Mouse (Mus musculus) megakaryocyte progenitor cell, adult 5-6 weeks (primary cell): ENCODE measurements around the gene Btbd17. TPM values are rescaled to one million over a fixed set of nuclear protein-coding genes. Genes with fewer than 3 reads are reported as not detected.
A peak's percentile ranks its signal among the peaks of the same experiment; 100 is the strongest.

Source experiments
- ATAC-seq: replicated peaks from 2 replicates; pipeline ENCODE4 v1.8.0; 2016; ENCODE audit warnings: mild to moderate bottlenecking, moderate TSS enrichment, inconsistent platforms; ENCODE audit not compliant: poor library complexity
- total RNA-seq, 2 experiments: library from RNA; stranded (forward) in 1 of 2; stranded (reverse) in 1 of 2; fragments of 157-497, 149-512 nt in 1 of 2; fragments of 200-1000 nt in 1 of 2; gene quantifications; 2 replicates each; pipeline versions ENCODE4 v1.2.3 to v1.2.4; 2015 to 2017

Gene Btbd17
- total RNA-seq, 2 experiments from 2014 or later: not detected

DNA sequence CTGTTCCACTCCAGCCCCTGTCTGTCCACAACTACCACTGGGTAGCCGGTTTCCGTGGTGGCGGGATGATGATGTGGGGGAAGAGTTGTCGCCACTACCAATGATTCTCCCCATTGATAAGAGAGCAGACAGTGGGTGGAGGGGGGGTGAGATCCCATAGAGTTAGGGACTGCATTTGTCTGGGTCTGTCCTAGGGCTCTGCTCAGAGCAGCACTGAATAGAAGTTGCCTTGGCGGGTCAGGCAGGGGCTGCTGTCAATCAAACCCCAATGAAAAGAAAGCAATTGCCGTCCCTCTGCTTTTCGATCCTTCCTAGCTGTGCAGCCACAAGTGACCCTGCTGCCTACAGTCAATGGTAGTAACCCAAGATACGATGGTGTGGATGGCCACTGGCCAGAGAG is 8.2 kb upstream of the Btbd17 start:
- no peak for ATAC-seq

DNA sequence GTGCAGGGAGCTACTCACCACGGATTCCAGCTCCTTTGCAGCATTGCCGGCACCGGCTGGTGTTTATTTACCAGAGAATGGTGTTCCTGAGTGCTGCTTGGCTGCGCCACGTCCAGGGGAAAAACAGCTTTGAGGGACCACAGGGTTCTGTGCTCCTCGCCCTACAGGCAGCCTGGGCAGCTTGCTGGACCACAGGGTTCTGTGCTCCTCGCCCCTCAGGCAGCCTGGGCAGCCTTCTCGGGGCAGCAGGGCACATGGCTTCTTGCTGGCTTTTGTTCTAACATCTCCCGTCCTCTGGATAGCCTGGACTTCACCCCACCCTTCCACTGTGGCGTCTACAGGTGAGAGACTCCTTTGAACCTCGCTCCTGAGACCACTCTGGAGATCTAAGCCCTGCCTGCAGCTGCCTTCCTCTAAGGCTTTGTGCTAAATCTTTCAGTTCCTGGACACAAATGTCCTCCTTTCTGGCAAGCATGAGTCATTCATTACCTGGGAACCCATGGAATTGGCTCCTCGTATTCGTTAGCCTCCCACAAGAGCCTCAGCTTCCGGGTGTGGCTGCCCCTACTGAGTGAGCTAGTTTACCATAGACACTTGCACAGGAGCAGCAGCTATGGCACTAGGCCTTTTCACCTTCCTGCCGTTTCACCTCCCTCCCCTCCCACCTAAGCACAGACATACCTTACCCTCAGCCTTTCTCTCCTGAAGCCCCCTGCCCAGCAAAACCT is 7.0 kb upstream of the Btbd17 start:
- ATAC-seq: no peak

GRCm38 (mm10) chr11:114801906-114802305 is 6.2 kb upstream of the Btbd17 start:
- ATAC-seq: no peak

DNA sequence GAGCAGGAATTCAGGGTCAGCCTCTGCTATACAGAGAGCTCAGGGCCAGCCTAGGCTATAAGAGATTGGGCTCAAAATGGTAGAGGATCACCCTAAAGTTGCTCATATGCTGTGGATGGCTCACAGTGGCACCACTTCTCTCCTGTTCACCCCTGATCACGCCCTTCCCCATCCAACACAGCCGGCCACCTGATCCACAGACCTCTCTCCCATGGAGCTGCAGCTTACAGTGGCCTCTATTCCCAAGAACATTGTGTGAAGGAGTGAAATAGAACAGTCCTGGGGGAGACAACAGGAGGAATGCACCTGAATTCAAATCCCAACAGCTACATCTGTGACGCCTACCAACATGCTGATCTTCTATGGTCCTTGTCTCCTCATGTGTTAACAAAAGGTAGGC is 2.9 kb upstream of the Btbd17 start, which contains the start of gene Gpr142:
TSS of gene Gpr142 (plus strand) at position 301 of the 400 bp plus-strand sequence.
- ATAC-seq: no peak

GRCm38 (mm10) chr11:114797981-114798380 is 2.2 kb upstream of the Btbd17 start:
- no peak for ATAC-seq

- ATAC-seq: no peak
These were observed 1.4 kb upstream of the Btbd17 start for GRCm38 (mm10) chr11:114797176-114797575.

GRCm38 (mm10) chr11:114795231-114795746 is 456 bp downstream of the Btbd17 start:
- ATAC-seq: peak; percentile 40

- ATAC-seq: no peak
These were observed 1.1 kb downstream of the Btbd17 start for GRCm38 (mm10) chr11:114794691-114795090.

GRCm38 (mm10) chr11:114793868-114794545 is 1.7 kb downstream of the Btbd17 start:
- no peak for ATAC-seq

DNA sequence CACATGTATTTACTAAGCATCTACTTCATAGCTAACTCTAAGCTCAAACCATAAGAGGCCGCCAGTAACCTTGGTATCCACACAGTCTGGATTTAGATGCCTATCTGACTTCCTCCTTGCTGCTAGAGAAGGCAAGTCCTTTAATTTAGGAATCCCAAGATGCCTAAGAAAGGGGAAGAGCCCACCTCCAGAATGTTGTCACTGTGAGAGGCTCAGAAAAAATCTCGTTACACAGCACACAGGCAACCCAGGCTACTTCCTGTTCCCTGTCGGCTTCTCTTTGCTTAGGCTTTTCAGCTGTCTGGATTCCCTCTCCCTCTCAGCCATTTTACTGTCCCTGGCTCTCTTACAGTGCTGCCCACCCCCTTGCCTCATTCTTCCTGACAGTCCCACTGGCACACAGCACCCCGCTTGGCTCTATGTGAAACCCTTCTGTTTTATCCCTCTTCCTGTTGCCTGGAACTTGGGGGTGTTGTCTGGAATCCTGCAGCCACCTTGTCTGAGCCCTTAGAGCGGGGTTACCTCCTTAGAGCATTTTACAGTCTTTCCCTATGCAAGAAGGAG is 2.7 kb downstream of the Btbd17 start:
- ATAC-seq: peak; percentile 20

GRCm38 (mm10) chr11:114791891-114792411 is 3.8 kb downstream of the Btbd17 start:
- no peak for ATAC-seq

GRCm38 (mm10) chr11:114791351-114791889 is 4.3 kb downstream of the Btbd17 start:
- ATAC-seq: no peak

- ATAC-seq: no peak
These were observed 4.9 kb downstream of the Btbd17 start for GRCm38 (mm10) chr11:114790841-114791240.

DNA sequence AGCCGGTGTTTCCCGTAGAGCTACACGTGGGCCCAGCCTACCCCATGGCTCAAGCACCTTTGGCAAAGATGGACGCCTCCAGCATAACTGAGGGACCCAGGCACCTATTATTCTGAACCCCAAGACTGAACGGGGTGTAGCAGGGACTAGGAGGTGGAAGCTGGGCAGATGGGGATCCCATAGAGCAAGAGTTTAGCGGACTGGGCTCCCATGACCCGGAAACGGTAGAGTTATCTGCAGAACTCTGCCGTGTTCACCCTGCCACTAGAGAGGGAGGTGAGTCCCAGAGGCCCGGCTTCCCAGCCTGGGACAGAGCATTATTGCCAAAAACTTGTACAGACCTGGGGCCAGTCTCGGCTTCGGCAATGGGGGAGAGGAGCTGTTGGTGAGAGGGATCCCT is 5.6 kb downstream of the Btbd17 start:
- no peak for ATAC-seq

- ATAC-seq: no peak
These were observed 6.0 kb downstream of the Btbd17 start for GRCm38 (mm10) chr11:114789716-114790115.

DNA sequence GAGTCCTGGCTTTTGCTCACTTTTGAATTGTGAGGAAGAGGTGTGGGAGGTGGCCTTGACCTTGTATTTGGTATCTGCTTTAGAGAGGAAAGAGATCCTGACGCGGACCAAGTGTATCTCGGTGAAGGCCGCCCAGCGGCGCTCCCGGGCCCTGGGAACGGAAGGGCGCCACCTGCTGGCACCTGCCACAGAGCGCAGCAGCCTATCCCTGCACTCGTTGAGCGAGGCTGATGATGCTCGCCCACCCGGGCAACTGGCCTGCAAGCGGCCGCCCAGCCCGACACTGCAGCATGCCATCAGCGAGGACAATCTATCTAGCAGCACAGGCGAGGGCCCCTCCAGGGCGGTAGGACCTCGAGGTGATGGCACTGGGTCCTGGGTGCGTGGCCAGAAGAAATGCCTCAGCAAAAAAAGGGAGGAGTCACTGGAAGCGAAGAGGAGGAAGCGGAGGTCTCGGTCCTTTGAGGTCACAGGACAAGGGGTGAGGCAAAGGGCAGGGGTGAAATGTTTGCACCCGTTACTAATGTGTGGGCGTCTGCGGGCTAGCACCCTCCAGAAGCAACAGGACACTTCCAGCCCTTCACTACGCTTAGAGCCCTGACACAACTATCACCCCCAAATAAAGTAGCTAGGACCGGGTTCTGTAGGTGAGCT is 6.6 kb downstream of the Btbd17 start:
- peak; percentile 91 for ATAC-seq

GRCm38 (mm10) chr11:114787611-114788010 is 8.1 kb downstream of the Btbd17 start:
- no peak for ATAC-seq

GRCm38 (mm10) chr11:114786326-114786725 is 9.4 kb downstream of the Btbd17 start:
- peak; percentile 32; the same call in 1 of the 2 replicates for ATAC-seq

GRCm38 (mm10) chr11:114785892-114786291 is 9.9 kb downstream of the Btbd17 start:
- no peak for ATAC-seq

- no peak for ATAC-seq
These were observed 15.7 kb downstream of the Btbd17 start for GRCm38 (mm10) chr11:114780076-114780475.

DNA sequence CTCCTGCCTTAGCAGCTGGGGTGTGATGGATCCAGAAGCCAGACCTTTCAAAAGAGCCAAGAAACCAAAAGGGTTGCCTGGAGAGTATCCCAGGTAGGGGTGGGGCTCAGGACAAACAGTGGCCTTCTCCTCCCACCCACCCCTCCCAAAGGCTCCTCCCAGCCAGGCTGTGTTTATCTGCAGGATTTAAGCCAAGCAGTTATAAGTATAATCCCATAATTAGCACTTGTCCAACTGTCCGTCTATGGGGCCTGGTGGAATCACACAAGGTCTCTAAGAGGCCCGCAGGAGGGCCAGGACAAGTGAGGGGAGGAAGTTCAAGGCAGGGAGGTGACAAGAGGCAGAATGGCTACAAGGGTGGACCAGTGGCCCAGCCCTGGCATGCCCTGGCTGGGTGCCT is 23.8 kb downstream of the Btbd17 start:
- ATAC-seq: no peak
